Mouse (Mus musculus): ENCODE data around the gene Gpr88.

DNA sequence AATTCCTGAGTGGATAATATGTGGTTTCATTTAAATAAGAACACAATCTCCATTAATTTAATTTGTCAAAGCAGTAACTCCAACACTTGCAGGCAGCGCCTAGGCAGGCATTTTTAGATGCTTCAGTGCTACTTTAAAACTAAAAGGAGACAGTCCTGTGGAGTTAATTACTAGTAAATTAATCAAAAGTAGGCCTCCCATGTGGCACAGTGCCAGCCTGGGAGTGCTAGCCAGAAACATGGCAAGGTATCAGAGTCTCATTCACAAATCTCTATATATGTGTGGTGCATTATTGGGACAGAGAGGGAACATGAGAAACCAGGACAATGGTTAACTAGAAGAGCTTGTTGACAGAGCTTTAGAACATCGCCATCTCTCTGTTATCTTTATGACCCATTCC, 4.3 kb downstream of the Gpr88 start:
- TF ChIP-seq POLR2A (IDR thresholded peaks at IDR 0.05; ENCODE audit: low read depth, low read length) (no peak), CTCF (IDR thresholded peaks at IDR 0.05; ENCODE audit: extremely low read depth, insufficient read depth, insufficient read length, insufficient replicate concordance) (no peak)

Measured in spleen, adult 2 months (tissue).